Mouse (Mus musculus) CD4-positive helper T cell, adult 2 months (primary cell): ENCODE data around the gene Sectm1a.
"Not testable (repeated sequence)": the region's sequence is repeated elsewhere in the genome, so short reads cannot be mapped to it uniquely, and the experiment has no call there.

ENCODE experiments used
- DNase-seq: peaks from one replicate; pipeline ENCODE4 v3.0.0-alpha.2; 2012; ENCODE audit warnings: low read depth, missing footprints, low spot score

Gene Sectm1a

GRCm38 (mm10) chr11:121047826-121048399, 33.1 kb downstream of the Sectm1a start:
- DNase-seq, result peak; percentile 29

GRCm38 (mm10) chr11:121045286-121045685, 35.7 kb downstream of the Sectm1a start:
- no peak for DNase-seq

GRCm38 (mm10) chr11:121043025-121043424, 38.0 kb downstream of the Sectm1a start:
- DNase-seq, result not testable (repeated sequence)

DNA sequence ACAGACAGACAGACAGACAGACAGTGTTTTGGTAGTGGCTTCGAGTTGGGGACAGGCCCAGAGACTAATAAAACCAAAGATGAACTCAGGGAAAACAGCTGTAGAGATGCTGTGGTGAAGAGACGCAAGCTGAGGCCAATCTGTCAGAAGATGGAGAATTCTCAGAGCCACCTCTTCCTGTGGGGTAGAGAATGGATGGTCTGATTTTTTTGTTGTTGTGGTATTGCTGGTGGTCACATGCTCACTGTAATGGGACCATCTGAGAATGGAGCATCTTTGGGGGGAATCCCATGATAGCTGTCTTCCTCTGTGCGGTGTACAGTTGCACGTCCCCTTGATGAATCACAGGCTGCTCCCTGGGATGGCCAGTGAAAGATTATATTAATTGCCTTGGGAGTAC, 38.5 kb downstream of the Sectm1a start:
- no peak for DNase-seq

GRCm38 (mm10) chr11:121041636-121042035, 39.4 kb downstream of the Sectm1a start:
- no peak for DNase-seq

DNA sequence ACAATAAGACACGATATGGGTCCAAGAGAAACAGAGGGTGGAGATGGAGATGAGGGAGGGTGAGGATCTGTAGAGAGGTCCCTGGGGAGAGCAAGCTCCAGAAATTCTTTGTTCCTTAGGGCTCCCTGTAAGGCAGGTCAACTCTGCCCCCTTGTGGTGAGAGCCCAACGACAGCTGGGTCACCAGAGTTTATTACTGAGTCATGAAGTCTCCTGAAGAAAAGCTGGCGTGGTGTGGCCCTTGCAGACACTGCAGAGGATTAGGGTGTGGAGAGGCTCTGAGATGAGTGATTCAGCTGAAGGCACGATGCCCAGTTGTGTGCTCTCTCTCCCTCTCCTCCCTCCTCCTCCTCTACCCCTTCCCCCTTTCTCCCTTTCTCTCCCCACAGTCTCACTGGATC, 39.8 kb downstream of the Sectm1a start:
- DNase-seq, result peak; percentile 78

- peak; percentile 80 for DNase-seq
These were observed 41.7 kb downstream of the Sectm1a start, which contains the start of gene Cd7 for GRCm38 (mm10) chr11:121039302-121039701. Gene Cd7 (minus strand): TSS chr11:121039418.

DNA sequence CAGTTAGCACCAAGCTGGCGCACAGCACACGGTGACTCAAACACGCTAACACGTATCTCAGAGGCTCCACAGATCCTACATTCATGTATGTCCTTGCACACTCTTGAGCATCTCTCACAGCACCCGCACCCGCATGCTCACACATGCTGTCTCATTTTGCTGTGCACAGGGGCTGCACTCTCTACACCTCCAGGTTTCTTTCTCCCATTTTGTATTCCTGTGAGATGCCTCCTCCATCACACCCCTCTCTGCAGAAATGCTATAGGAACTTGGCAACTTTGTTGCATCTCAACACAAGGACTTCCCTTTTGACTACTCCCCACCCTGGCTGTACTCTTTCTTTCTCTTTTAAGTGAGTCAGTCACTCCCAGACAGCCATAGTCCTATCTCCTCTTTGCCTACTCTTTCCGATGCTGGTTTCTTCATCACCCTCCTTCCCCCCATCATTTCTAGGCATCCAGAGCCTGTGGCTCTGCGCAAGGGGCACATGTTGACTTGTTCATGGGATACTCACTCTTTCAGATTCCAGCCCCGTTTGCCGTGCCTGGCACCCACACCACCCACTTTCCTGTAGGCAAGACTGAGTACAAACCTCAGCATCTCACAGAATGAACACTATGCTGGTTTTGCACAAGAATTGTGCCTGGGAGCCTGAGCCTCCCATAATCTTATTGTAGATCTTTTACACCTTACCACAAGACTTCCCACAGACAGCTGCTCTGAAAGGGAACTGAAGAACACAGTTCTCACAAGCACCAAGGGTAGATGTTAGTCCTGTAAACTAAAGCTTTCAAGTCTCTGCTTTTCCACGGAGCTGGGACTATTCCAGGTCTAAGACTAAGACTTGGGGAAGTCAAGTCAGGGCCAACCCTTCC, 42.4 kb downstream of the Sectm1a start:
- DNase-seq, result peak; percentile 71

DNA sequence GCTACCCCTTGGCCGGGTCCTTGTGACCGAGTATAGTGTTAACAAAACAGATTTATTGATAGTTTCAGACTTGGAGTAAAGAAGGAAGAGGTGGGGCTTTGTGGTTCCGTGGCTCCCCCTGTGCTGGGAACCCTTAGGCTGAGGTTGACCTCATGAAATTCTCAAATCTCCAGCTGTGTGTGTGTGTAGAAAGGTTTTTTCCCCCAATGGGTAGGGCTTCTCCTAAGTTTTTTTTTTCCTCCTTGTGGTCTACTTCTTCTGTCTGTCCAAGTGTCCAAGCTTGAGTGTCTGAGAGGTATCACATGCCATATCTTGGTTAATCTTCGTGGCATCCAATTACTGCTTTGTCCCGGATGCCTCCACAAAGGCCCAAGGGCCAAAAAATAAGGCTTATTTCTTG, 47.9 kb downstream of the Sectm1a start:
- no peak for DNase-seq

DNA sequence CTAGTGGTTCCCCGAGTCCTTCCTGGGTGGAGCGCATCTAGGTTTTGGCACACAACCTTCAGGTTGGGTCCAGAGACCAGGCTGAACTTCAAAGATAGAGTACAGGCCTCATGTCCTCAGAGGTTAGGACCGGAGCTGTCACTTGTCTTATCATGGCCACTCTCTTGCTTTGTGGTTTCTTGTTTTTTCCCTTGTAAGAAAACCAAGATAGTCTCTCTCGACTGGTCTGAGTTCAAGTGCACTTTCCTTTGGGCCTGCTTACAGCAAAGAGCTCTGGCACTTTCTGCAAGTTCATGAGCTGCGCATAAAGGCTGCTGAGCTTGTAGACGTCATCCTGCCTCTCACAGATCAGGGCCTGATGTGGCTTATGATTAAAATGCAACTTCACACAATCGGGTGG, 53.8 kb downstream of the Sectm1a start:
- peak; percentile 62 for DNase-seq

DNA sequence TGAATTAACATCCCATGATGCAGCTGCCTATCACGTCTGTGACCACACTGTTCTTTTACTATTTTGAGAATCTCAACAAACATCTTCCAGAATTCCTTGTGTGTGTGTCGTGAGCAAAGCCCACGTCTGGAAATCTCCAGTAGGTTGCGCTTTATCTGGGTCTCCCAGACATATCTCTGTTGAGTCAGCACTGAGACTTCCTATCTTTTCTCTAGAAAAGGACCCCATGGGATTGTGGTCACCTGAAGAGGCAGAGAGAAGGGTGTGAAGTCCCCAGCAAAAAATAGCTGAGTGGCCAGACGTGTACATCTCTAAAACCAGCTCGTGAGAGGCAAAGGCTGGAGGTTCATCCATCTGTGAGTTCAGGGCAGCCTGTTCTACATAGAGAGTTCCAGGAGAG, 56.9 kb downstream of the Sectm1a start:
- no peak for DNase-seq

DNA sequence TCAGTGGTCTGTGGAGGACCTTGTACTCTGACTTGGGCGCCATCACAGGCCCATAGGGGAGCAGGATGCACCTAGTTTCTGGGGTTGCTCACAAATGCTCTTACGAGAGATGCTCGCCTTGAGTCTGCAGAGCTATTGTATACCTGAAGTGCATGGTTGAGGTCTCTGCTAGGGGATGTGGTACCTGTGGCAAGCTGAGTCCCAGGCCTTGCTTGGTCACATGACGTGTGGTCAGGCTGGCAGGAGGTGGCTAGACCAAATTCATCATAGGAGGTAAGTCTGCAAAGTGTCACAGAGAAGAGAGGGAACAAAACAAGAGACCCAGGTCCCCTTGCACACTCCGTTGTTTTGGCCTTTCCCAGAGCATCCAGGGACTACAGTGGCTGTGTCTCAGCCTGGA, 61.5 kb downstream of the Sectm1a start:
- peak; percentile 54 for DNase-seq

GRCm38 (mm10) chr11:121017703-121018102, 63.3 kb downstream of the Sectm1a start:
- DNase-seq, result peak; percentile 68
